Comparison of ENCODE assay signal across 9 mouse cellular contexts in the genomic region with DNA sequence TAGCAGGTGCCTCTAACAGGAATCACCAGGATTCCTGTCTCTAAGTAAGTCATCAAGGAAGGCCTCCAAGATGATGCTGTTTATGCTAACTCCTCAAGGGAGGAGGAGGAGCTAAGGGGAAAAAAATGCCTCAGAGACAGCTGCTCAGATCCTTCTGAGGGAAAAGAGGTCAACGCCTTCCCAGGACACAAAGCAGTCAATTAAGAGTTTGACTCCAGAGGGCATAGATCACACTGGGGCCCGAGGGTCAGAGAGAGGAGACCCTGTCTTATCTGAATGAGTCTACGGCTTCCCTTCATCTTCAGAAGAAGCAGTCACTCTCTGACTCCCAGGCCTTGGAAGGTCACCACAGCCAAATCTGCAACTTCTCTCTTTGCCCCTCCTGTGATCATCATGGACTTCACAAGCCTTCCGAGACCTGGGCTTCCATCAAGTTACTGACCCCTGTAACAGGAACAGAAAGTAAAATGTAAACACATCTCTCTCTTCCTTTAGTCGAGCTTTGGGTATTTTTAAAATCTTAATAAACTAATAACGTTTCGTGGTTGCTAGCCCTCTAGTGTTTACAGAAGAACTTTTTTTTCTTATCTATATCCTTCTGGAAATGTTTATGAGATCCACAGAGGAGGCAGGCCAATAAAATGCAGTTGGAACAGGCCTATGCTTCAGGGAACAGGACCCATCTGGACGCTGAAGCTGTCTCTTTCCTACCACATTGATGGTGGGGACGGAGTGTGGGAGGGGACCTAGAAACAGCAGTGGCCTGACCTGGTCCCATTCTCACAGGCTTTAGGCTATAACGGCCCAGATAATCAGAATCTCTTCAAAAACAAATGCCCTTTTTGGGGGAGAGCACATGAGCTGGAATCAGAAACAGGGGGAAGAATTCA.
DNase-seq lines count a peak whose midpoint lies in the region; TF ChIP-seq lines count a peak whose summit lies in the region.
"Had no signal": no experiment of that assay in that cellular context is flagged by ENCODE, and none has a peak within 500 bp of the region (broad histone marks: within the 10 kb centered on the region; RNA-seq: fewer than 3 reads in every experiment).

No protein-coding gene starts in this region.

- intact Hi-C loops in heart, postnatal 10 days (cut with DNase I): no loop called here

- H3K4me2 ChIP-seq in myocyte (ENCODE audit: low read depth): no peak overlapping the region
- H3K4me2 ChIP-seq: forebrain, embryonic 13.5 days had no signal

- 53% methylated on average over 10 of the region's 10 CpGs for WGBS in kidney, adult 2 months

- no peak for TF ChIP-seq POLR2A in kidney, adult 2 months (IDR thresholded peaks at IDR 0.05; ENCODE audit: low read depth, low read length)
- TF ChIP-seq POLR2A in myocyte (IDR thresholded peaks at IDR 0.05; ENCODE audit: insufficient read length, low read depth): no peak

- peak; percentile 46 for DNase-seq in kidney, adult 2 months
- DNase-seq in kidney, adult 8-10 months: no peak
- peak; percentile 75 for DNase-seq in embryo, embryonic 10 days (ENCODE audit: low spot score)
- DNase-seq in heart, postnatal 10 days: peak; percentile 18 to 19
- no peak for DNase-seq in testis, postnatal 14 days (ENCODE audit: low spot score)
- DNase-seq in spleen, postnatal 14 days (ENCODE audit: low spot score in 2 of 2): no peak
- DNase-seq: gastrocnemius, postnatal 25 days had no signal

- H3K4me3 ChIP-seq in kidney, adult 2 months (ENCODE audit: insufficient read depth, low read depth, low read length): no peak overlapping the region
- no peak overlapping the region for H3K4me3 ChIP-seq in myocyte
- H3K4me3 ChIP-seq: forebrain, embryonic 13.5 days had no signal

- no peak for TF ChIP-seq CTCF in kidney, adult 2 months (conservative IDR thresholded peaks at IDR 0.05; ENCODE audit: insufficient read depth, insufficient read length, low read depth, low read length)

- peaks cover 19% of the 10 kb centered on the region for H3K4me1 ChIP-seq in kidney, adult 2 months (ENCODE audit: control insufficient read depth, insufficient read depth, low read length)
- H3K4me1 ChIP-seq: forebrain, embryonic 13.5 days had no signal

- H3K27me3 ChIP-seq in kidney, adult 2 months (replicated peaks; ENCODE audit: control insufficient read depth, insufficient read depth, low read length): no peaks in the 10 kb centered on the region
- no peaks in the 10 kb centered on the region for H3K27me3 ChIP-seq in myocyte (ENCODE audit: control insufficient read depth, insufficient read depth, insufficient read length)
- H3K27me3 ChIP-seq: forebrain, embryonic 13.5 days had no signal

- no peaks in the 10 kb centered on the region for H3K79me2 ChIP-seq in myocyte (ENCODE audit: control insufficient read depth, insufficient read depth)

- H3K27ac ChIP-seq in kidney, adult 2 months (ENCODE audit: insufficient read depth, low read depth, low read length): 0 out of 2 replicates have a peak overlapping the region, but pooled peaks have one; percentile 67
- H3K27ac ChIP-seq: forebrain, embryonic 13.5 days had no signal

- H3ac ChIP-seq in myocyte (ENCODE audit: control insufficient read depth, insufficient read length): no peak overlapping the region

- H3K36me3 ChIP-seq in kidney, adult 2 months (ENCODE audit: control insufficient read depth, insufficient read depth, low read length): no peaks in the 10 kb centered on the region
- H3K36me3 ChIP-seq in myocyte (ENCODE audit: control insufficient read depth, insufficient read depth): peaks cover 2% of the 10 kb centered on the region

TF ChIP-seq in myocyte, 11 proteins besides CTCF, POLR2A, EP300 and RAD21:
- TF ChIP-seq E2F4 (IDR thresholded peaks at IDR 0.05; ENCODE audit: insufficient read depth) (no peak), REST (IDR thresholded peaks at IDR 0.05; ENCODE audit: insufficient read depth, insufficient read length) (no peak), POLR2AphosphoS2 (IDR thresholded peaks at IDR 0.05; ENCODE audit: insufficient read length, low read depth) (no peak), TCF12 (IDR thresholded peaks at IDR 0.05; ENCODE audit: insufficient read depth, poor library complexity, severe bottlenecking) (no peak), MAX (IDR thresholded peaks at IDR 0.05; ENCODE audit: low read depth) (no peak), MYOD1 (IDR thresholded peaks at IDR 0.05; ENCODE audit: control insufficient read depth in 1 of 3, insufficient read length in 2 of 3, low read depth in 2 of 3) (peak in 2 of 3 experiments; percentile 12 to 33)

Comparison
In these comparisons a context has a peak if more than half of its experiments do, and no peak if none do; other contexts are left out.
1. DNase-seq: peak in kidney, adult 2 months (single experiment), embryo, embryonic 10 days (single experiment) and heart, postnatal 10 days (2 of 2); none in kidney, adult 8-10 months (0 of 2), testis, postnatal 14 days (single experiment) and spleen, postnatal 14 days (0 of 2).